Mouse (Mus musculus) macrophage (primary cell): Measurements from ENCODE around the gene Myo1f. TPM values are rescaled to one million over a fixed set of nuclear protein-coding genes. Genes with fewer than 3 reads are reported as not detected.

Experiments used
- H3K27ac ChIP-seq: fragments of 350-480 bp; formaldehyde crosslinking; 2 replicates; pipeline ENCODE4 v1.9.0; 2021
- H3K36me3 ChIP-seq: fragments of 350-480 bp; formaldehyde crosslinking; 2 replicates; pipeline ENCODE4 v1.9.0; 2021; ENCODE audit errors: inconsistent target
- H3K4me3 ChIP-seq: fragments of 350-480 bp; formaldehyde crosslinking; 2 replicates; pipeline ENCODE4 v1.9.0; 2021; ENCODE audit errors: inconsistent target
- H3K79me2 ChIP-seq: fragments of 350-480 bp; formaldehyde crosslinking; 2 replicates; pipeline ENCODE4 v1.9.0; 2021; ENCODE audit errors: inconsistent target
- WGBS: methylation state at CpG from one replicate; pipeline ENCODE4 v1.1.7; 2026; ENCODE audit warnings: inconsistent platforms; ENCODE audit not compliant: missing documents; 5-methylcytosine and 5-hydroxymethylcytosine counted together
- polyA plus RNA-seq: library from polyadenylated mRNA; stranded (reverse); fragments of 250-400 nt; gene quantifications from 3 replicates; pipeline ENCODE4 v1.2.4, GENCODE M21; 2018; ENCODE audit warnings: inconsistent platforms

Gene Myo1f
- polyA plus RNA-seq, 1 experiment from 2014 or later = 298 TPM

- Histone ChIP-seq H3K27ac (no peak overlapping the region), H3K79me2 (peaks cover 26% of the 10 kb centered on the region; the same call in 1 of the 2 replicates), H3K4me3 (no peak overlapping the region), H3K36me3 (peaks cover 91% of the 10 kb centered on the region)
- WGBS = 95% methylated on average over 34 of the region's 34 CpGs
Measured at GRCm38 (mm10) chr17:33649781-33650475, 94.4 kb downstream of the Myo1f start.

Other genes starting within 250 kb of the Myo1f start
- 3.4 to 5.2 TPM (median 5.1 TPM) in 3 replicates for gene Zfp81, start 196.8 kb upstream of the Myo1f start, polyA plus RNA-seq
- gene Zfp101, start 161.1 kb upstream of the Myo1f start, polyA plus RNA-seq = 3.2 to 4.0 TPM (median 3.5 TPM) in 3 replicates
- gene Actl9, start 122.8 kb upstream of the Myo1f start, polyA plus RNA-seq = not detected in 3 replicates
- 3.1 to 10.3 TPM (median 5.1 TPM) in 3 replicates for gene Adamts10, start 31.5 kb upstream of the Myo1f start, polyA plus RNA-seq
- 26.9 to 33.2 TPM (median 31.8 TPM) in 3 replicates for gene Zfp414, start 73.4 kb downstream of the Myo1f start, polyA plus RNA-seq
- gene Pram1, start 82.3 kb downstream of the Myo1f start, polyA plus RNA-seq = 1.7 to 7.1 TPM (median 4.6 TPM) in 3 replicates
- 138 to 351 TPM (median 174 TPM) in 3 replicates for gene Hnrnpm, start 131.2 kb downstream of the Myo1f start, polyA plus RNA-seq
- gene March2, start 163.0 kb downstream of the Myo1f start, polyA plus RNA-seq = 31.4 to 62.1 TPM (median 56.3 TPM) in 3 replicates
- 103 to 129 TPM (median 115 TPM) in 3 replicates for gene Rab11b, start 204.8 kb downstream of the Myo1f start, polyA plus RNA-seq
- gene Angptl4, start 226.1 kb downstream of the Myo1f start, polyA plus RNA-seq = 5.8 to 23.0 TPM (median 12.1 TPM) in 3 replicates